Mouse (Mus musculus): ENCODE data around the gene Kif9.

DNA sequence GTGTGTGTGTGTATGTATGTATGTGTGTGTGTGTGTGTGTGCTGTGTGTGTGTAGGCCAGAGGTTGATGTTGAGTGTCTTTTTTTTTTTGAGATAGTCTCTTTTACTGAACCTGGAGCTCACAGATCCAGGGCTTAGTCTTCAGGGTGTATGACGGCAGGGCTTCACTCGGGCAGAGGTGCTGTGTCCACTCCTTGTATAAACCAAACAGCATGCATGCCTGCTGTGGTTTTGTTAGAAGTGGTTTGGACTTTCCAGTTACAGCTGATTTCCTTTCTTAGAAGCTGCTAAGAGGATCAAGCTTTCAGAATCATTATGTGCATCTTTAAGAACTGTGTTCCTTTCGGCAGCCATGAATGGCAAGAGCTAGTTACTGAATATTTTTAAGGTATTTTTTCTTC lies 18.8 kb upstream of the Kif9 start:
- no peak for TF ChIP-seq TAL1 (IDR thresholded peaks at IDR 0.05; ENCODE audit: low read length)
- no peak for TF ChIP-seq GATA1 (IDR thresholded peaks at IDR 0.05; ENCODE audit: low read length)

Measured in erythroblast, embryonic 14.5 days (primary cell).